Mouse (Mus musculus): ENCODE measurements around the gene Palm2.

DNA sequence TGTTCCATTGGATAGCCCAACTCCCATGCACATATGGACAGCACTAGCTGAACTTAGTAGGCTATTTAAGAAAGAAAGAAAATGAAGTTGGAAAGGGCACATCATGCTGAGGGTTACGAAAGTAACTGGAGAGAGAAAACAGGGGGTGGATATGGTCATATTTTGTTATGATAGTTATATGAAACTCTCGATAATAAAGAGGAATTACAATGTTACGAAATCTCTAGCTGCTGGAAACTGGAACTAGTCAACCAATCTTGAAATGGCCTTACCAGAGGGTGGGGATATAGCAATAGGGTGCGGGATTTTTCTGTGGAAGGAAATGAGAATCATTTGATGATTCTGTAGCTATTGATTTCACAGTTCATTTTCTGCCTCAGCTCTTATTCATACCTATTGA is 180.6 kb downstream of the Palm2 start:
- no peak for TF ChIP-seq GATA1 (IDR thresholded peaks at IDR 0.05; ENCODE audit: borderline replicate concordance, low read length)
- TF ChIP-seq FLI1 (IDR thresholded peaks at IDR 0.05; ENCODE audit: low read length): no peak
